9 mouse cellular contexts compared by ENCODE assay signal in genomic region chr16:72995251-72995954, GRCm38 (mm10).
DNase-seq lines count a peak whose midpoint lies in the region; ATAC-seq and TF ChIP-seq lines count a peak whose summit lies in the region.
"Had no signal": no experiment of that assay in that cellular context is flagged by ENCODE, and none has a peak within 500 bp of the region (broad histone marks: within the 10 kb centered on the region; RNA-seq: fewer than 3 reads in every experiment).

No protein-coding gene starts in this region.

- in situ Hi-C loops in CH12.LX (cut with MboI; ENCODE audit: low pct_ligation_motif_present, low pct_unique_long_range_greater_than_20kb, low sequenced_read_pairs): loop anchor here (25.0 kb wide), 1 partner anchor 333 kb away; no protein-coding TSS in a partner anchor

- TF ChIP-seq CTCF in gastrocnemius, adult 2 months (IDR thresholded peaks at IDR 0.05): peak; percentile 80
- TF ChIP-seq CTCF in CH12.LX (conservative IDR thresholded peaks at IDR 0.05 in 1 of 2, IDR thresholded peaks at IDR 0.05 in 1 of 2; ENCODE audit: low read depth in 2 of 2, low read length in 2 of 2): peak; percentile 11 to 45; a peak in 2 of 4 replicates
- peak; percentile 91 for TF ChIP-seq CTCF in layer of hippocampus, adult 2 months (conservative IDR thresholded peaks at IDR 0.05)

- no peaks in the 10 kb centered on the region for H3K4me1 ChIP-seq in CH12.LX (ENCODE audit: control insufficient read depth in 1 of 2, insufficient read depth in 2 of 2)

- no peaks in the 10 kb centered on the region for H3K36me3 ChIP-seq in CH12.LX (replicated peaks in 1 of 2; ENCODE audit: control insufficient read depth in 1 of 2, insufficient read depth in 1 of 2, low read length in 1 of 2)
- H3K36me3 ChIP-seq: heart, embryonic 15.5 days had no signal

- no peak for TF ChIP-seq POLR2A in CH12.LX (IDR thresholded peaks at IDR 0.05; ENCODE audit: low read depth, low read length)

- TF ChIP-seq EP300 in CH12.LX (IDR thresholded peaks at IDR 0.05; ENCODE audit: low read length): no peak

- DNase-seq in gastrocnemius, adult 2 months: peak; percentile 19
- no peak for DNase-seq in gastrocnemius, adult 8-10 months (ENCODE audit: low spot score in 2 of 2)
- DNase-seq in CH12.LX (ENCODE audit: extremely low read depth): peak; percentile 9
- peak; percentile 75 for DNase-seq in cerebellum, adult 9-10 months
- DNase-seq in frontal cortex, adult 2 months (ENCODE audit: extremely low spot score in 1 of 2, low spot score in 1 of 2): peak; percentile 55 to 90
- DNase-seq in layer of hippocampus, adult 2 months (ENCODE audit: low spot score in 2 of 2): peak; percentile 61 to 74
- DNase-seq in yolk sac, embryonic 10.5 days (ENCODE audit: low spot score): peak; percentile 36

- H3K4me3 ChIP-seq in gastrocnemius, adult 2 months: no peak overlapping the region
- no peak overlapping the region for H3K4me3 ChIP-seq in CH12.LX (replicated peaks in 1 of 3; ENCODE audit: low read depth in 2 of 3, low read length in 2 of 3, poor library complexity in 1 of 3)
- H3K4me3 ChIP-seq in layer of hippocampus, adult 2 months: no peak overlapping the region
- H3K4me3 ChIP-seq: heart, embryonic 15.5 days had no signal

- H3K9me3 ChIP-seq in CH12.LX (replicated peaks; ENCODE audit: low read length): peaks cover 70% of the 10 kb centered on the region
- H3K9me3 ChIP-seq: heart, embryonic 15.5 days had no signal

- peak; percentile 91 for ATAC-seq in megakaryocyte progenitor cell, adult 5-6 weeks (replicated peaks; ENCODE audit: poor library complexity)

- H3K27me3 ChIP-seq in CH12.LX (replicated peaks): no peaks in the 10 kb centered on the region
- H3K27me3 ChIP-seq: heart, embryonic 15.5 days had no signal

- H3K27ac ChIP-seq in gastrocnemius, adult 2 months: no peak overlapping the region
- H3K27ac ChIP-seq in CH12.LX (ENCODE audit: insufficient read depth, low read depth): no peak overlapping the region
- H3K27ac ChIP-seq in layer of hippocampus, adult 2 months: no peak overlapping the region
- H3K27ac ChIP-seq: heart, embryonic 15.5 days had no signal

- dilution Hi-C loops in CH12.LX (cut with MboI; ENCODE audit: extremely low pct_ligation_motif_present, extremely low pct_unique_long_range_greater_than_20kb, low sequenced_read_pairs): no loop called here

- H3K4me2 ChIP-seq in CH12.LX (ENCODE audit: insufficient read depth, low read depth, poor library complexity, severe bottlenecking): no peak overlapping the region
- H3K4me2 ChIP-seq: heart, embryonic 15.5 days had no signal

- H3K9ac ChIP-seq in CH12.LX (ENCODE audit: insufficient read depth, low read depth): no peak overlapping the region
- H3K9ac ChIP-seq: heart, embryonic 15.5 days had no signal

- H3K79me2 ChIP-seq in CH12.LX (replicated peaks; ENCODE audit: control insufficient read depth, extremely low read depth, insufficient read depth, poor library complexity, severe bottlenecking): no peaks in the 10 kb centered on the region

- intact Hi-C loops in gastrocnemius, adult 2 months (cut with DNase I): no loop called here

- peak; percentile 48 for TF ChIP-seq RAD21 in CH12.LX (IDR thresholded peaks at IDR 0.05; ENCODE audit: low read depth, low read length)

TF ChIP-seq in CH12.LX, 34 proteins besides CTCF, POLR2A, EP300 and RAD21:
- TF ChIP-seq ZC3H11A (IDR thresholded peaks at IDR 0.05; ENCODE audit: low read depth, low read length): no peak
- no peak for TF ChIP-seq E2F4 (IDR thresholded peaks at IDR 0.05; ENCODE audit: insufficient replicate concordance, low read depth, low read length)
- peak; percentile 31 for TF ChIP-seq SMC3 (IDR thresholded peaks at IDR 0.05; ENCODE audit: low read depth, low read length)
- peak; percentile 84 for TF ChIP-seq MAFK (IDR thresholded peaks at IDR 0.05; ENCODE audit: insufficient replicate concordance, low read length)

Comparison
In these comparisons a context has a peak if more than half of its experiments do, and no peak if none do; other contexts are left out.
1. DNase-seq: peak in gastrocnemius, adult 2 months (single experiment), CH12.LX (single experiment), cerebellum, adult 9-10 months (single experiment), frontal cortex, adult 2 months (2 of 2), layer of hippocampus, adult 2 months (2 of 2) and yolk sac, embryonic 10.5 days (single experiment); none in gastrocnemius, adult 8-10 months (0 of 2).
2. CTCF ChIP-seq: peak in every context shown above with its lines; median percentile 91 in layer of hippocampus, adult 2 months; 80 in gastrocnemius, adult 2 months; 28 in CH12.LX.